Mouse (Mus musculus): ENCODE data around the gene Gse1. TPM values are rescaled to one million over a fixed set of nuclear protein-coding genes. Genes with fewer than 3 reads are reported as not detected.

Gse1 gene
- total and polyA plus RNA-seq, 2 experiments from 2014 or later: 15.9 to 48.2 TPM

DNA sequence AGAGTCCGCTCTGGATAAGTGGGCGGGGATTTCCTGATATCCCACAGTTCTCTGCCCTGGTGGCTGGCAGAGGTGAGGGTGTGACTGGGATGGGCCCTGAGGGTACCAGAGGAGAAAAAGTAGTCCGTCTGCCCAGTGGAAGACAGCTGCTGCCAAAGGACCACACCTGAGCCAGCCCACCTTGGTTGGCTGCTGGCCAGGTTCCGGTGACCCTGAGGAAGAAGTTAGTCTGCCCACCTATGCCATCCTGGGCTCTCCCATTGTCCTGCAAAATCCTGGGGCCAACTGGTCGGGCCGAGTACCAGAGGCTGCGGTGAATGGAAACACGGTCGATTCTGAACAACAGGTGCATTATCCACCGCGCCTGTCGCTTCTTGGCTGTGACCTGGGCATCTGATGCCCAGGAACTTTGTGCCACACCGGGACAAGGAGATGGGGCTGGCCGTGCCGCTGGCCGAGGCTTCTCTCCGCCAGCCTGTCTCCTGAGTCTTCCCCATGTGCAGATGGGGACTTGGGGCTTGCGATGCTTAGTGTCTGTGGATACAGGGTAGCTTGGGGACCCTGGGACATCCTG lies 326.3 kb downstream of the Gse1 start:
- 90% methylated on average over 18 of the region's 18 CpGs for WGBS
- DNase-seq: no peak
- peaks cover 55% of the 10 kb centered on the region for H3K4me1 ChIP-seq (ENCODE audit: insufficient read depth)
- H3K27ac ChIP-seq (ENCODE audit: low read depth, low read length): no peak overlapping the region
- H3K9me3 ChIP-seq (ENCODE audit: low read length): no peaks in the 10 kb centered on the region
- no peak overlapping the region for H3K4me3 ChIP-seq (ENCODE audit: low read depth, low read length)
- no peaks in the 10 kb centered on the region for H3K27me3 ChIP-seq (ENCODE audit: insufficient read depth, low read length)
- no peak overlapping the region for H3K4me2 ChIP-seq (ENCODE audit: low read depth)
- no peaks in the 10 kb centered on the region for H3K36me3 ChIP-seq (ENCODE audit: insufficient read depth)
- TF ChIP-seq CTCF (IDR thresholded peaks at IDR 0.05; ENCODE audit: low read depth): no peak
- H3K9ac ChIP-seq: no peak overlapping the region
- no peak for ATAC-seq

DNA sequence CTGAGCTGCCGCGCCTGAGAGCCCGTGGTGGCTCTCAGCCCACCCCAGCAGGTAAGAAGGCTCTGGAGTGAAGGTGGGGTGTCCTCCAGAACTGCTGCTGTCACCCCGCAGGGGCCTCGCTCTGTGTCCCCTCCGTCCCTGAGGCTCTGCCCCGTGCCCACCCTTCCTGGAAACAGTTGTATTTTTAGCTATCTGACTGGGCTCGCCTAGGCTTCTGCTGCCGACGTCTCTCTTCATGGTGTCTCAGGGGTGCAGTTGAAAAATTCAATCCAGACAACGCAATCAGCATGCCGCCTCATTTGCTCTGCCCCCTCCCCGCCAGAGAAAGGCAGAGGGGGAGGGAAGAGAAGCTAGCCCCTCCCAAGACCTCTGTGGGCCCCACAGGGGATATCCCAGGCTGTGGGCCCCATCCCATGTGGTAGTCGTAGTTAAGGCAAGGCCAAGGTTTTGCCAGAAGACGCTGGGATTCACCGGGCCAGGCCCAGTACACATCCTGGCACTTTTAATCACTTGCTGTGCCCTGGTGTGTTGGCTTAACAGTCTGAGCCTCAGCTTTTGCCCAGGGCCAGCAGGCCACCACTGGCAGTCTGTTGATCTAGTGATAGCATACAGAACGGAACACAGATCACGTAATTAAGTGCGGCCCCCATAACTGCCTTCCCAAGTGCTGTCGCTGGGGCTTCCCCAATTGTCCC lies 328.1 kb downstream of the Gse1 start:
- H3K27me3 ChIP-seq (ENCODE audit: insufficient read depth, low read length): no peaks in the 10 kb centered on the region
- H3K36me3 ChIP-seq (ENCODE audit: insufficient read depth): no peaks in the 10 kb centered on the region
- ATAC-seq: no peak
- peak overlapping the region; percentile 70 for H3K27ac ChIP-seq (ENCODE audit: low read depth, low read length)
- no peaks in the 10 kb centered on the region for H3K9me3 ChIP-seq (ENCODE audit: low read length)
- H3K9ac ChIP-seq: no peak overlapping the region
- TF ChIP-seq CTCF (IDR thresholded peaks at IDR 0.05; ENCODE audit: low read depth): no peak
- no peak overlapping the region for H3K4me2 ChIP-seq (ENCODE audit: low read depth)
- 47% methylated on average over 20 of the region's 20 CpGs for WGBS
- H3K4me3 ChIP-seq (ENCODE audit: low read depth, low read length): no peak overlapping the region
- H3K4me1 ChIP-seq (ENCODE audit: insufficient read depth): peaks cover 45% of the 10 kb centered on the region
- DNase-seq: no peak

DNA sequence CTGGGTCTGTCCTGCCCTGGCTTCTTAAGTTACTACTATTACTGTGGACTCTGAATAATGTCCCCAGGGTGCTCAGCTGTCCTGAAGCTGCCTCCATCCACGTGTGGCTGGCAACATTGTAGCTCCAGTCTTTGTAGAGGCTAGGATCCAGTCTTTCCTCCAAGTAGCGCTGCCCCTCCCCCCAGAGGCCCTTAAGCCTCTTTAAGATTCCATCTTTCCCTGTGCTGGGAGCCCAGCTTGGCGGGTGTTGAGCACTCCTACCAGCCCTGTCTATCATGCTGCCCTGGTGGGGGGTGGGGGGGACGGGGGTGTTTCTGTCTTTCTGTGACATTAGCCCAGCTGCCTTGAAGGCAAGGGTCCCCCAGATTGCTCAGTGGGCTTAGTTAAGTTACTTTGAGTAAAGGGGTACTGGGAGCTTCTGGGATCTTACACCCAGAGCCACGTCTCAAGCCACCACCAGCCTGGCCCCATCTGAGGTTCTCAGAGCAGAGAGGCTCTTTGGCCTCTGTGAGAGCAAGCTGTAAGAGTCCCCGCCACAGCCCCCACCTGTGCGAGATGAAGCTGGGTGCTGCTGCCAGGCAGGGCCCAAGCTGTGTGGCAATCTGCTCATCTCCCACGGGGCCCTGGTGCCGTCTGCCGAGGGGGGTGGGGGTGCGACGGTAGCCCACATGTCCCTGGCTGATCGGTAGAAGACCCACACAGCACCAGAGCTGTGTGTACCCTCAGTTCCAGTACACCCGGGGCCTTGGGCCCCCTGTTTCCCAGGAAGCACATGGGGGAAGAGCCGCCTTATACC lies 329.1 kb downstream of the Gse1 start:
- no peak overlapping the region for H3K4me3 ChIP-seq (ENCODE audit: low read depth, low read length)
- ATAC-seq: peak; percentile 72
- H3K27me3 ChIP-seq (ENCODE audit: insufficient read depth, low read length): no peaks in the 10 kb centered on the region
- peaks cover 35% of the 10 kb centered on the region for H3K4me1 ChIP-seq (ENCODE audit: insufficient read depth)
- no peaks in the 10 kb centered on the region for H3K36me3 ChIP-seq (ENCODE audit: insufficient read depth)
- peak overlapping the region; percentile 69 for H3K27ac ChIP-seq (ENCODE audit: low read depth, low read length)
- H3K9me3 ChIP-seq (ENCODE audit: low read length): no peaks in the 10 kb centered on the region
- no peak overlapping the region for H3K9ac ChIP-seq
- 0 out of 2 replicates have a peak overlapping the region, but pooled peaks have one; percentile 2 for H3K4me2 ChIP-seq (ENCODE audit: low read depth)
- peak; percentile 82 for DNase-seq
- WGBS: 34% methylated on average over 15 of the region's 15 CpGs
- TF ChIP-seq CTCF (IDR thresholded peaks at IDR 0.05; ENCODE audit: low read depth): no peak

DNA sequence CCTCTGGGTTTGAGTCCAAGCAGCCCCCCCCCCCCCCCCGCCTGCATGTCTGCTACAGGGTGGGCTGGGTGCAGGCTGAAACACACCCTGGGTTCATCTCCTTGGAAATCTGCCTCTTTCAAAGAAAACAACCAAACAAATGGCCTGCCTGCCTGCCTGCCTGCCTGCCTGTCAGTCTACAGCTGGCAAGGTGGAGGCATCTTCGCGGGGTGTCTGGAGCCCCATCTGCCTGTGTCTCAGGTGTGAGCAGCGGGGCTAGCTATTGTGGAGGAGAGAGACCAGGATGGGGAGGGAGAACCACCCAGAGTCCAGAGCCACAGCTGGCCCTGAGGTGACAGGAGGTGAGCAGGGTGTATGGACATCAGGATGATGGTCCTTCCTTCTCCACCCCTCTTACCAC lies 329.9 kb downstream of the Gse1 start:
- Histone ChIP-seq H3K27ac (ENCODE audit: low read depth, low read length) (peak overlapping the region; percentile 69), H3K9ac (no peak overlapping the region), H3K4me3 (ENCODE audit: low read depth, low read length) (no peak overlapping the region), H3K4me1 (ENCODE audit: insufficient read depth) (peaks cover 36% of the 10 kb centered on the region), H3K36me3 (ENCODE audit: insufficient read depth) (no peaks in the 10 kb centered on the region), H3K27me3 (ENCODE audit: insufficient read depth, low read length) (no peaks in the 10 kb centered on the region), H3K4me2 (ENCODE audit: low read depth) (no peak overlapping the region), H3K9me3 (ENCODE audit: low read length) (no peaks in the 10 kb centered on the region)
- TF ChIP-seq CTCF (IDR thresholded peaks at IDR 0.05; ENCODE audit: low read depth): no peak
- no peak for DNase-seq
- WGBS: 47% methylated on average over 4 of the region's 4 CpGs
- ATAC-seq: no peak

DNA sequence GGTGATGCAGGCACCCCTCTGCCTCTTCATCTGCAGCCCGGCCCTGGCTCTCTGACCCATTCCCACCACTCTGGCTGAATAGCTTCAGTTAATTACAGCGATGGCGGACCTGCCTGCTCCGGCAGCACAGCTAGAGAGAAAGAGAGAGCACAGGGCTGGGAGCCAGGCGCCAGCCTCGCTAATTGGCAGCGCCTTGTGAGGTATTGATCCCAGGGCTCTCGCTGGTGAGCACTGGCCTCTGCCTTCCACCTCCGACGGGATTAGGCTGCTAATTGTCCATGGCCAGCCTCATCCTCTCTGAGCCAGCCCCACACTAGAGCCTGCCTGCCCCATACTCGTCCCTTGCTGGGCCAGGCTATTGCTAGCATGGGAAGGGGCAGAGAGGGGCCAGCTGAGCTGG lies 331.4 kb downstream of the Gse1 start:
- Histone ChIP-seq H3K4me3 (ENCODE audit: low read depth, low read length) (no peak overlapping the region), H3K4me2 (ENCODE audit: low read depth) (no peak overlapping the region), H3K27ac (ENCODE audit: low read depth, low read length) (no peak overlapping the region), H3K36me3 (ENCODE audit: insufficient read depth) (no peaks in the 10 kb centered on the region), H3K9ac (no peak overlapping the region), H3K27me3 (ENCODE audit: insufficient read depth, low read length) (no peaks in the 10 kb centered on the region), H3K9me3 (ENCODE audit: low read length) (no peaks in the 10 kb centered on the region), H3K4me1 (ENCODE audit: insufficient read depth) (peaks cover 44% of the 10 kb centered on the region)
- no peak for TF ChIP-seq CTCF (IDR thresholded peaks at IDR 0.05; ENCODE audit: low read depth)
- peak; percentile 65 for DNase-seq
- 0 out of 2 replicates have a peak, but pooled peaks have one; percentile 7 for ATAC-seq
- 21% methylated on average over 11 of the region's 11 CpGs for WGBS

DNA sequence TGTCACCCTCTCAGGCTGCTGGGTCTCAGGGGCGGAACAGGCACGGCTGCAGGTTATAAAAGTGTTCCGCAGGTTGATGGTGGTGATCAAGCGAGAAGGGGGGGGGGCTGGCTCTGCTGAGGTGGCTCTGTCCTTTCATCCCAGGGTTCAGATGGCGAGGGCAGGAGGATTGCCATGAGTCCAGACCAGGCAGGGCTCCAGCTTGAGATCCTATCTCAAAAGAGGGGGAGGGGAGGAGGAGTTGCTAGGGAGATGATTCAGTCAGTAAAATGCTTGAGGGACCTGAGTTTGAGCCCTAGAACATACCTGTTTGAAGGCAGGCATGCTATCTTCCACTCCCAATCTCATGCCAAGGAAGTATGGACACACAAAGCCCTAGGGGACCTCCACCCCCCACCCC lies 332.3 kb downstream of the Gse1 start:
- DNase-seq (no peak), ATAC-seq (no peak)
- Histone ChIP-seq H3K27me3 (ENCODE audit: insufficient read depth, low read length) (no peaks in the 10 kb centered on the region), H3K4me1 (ENCODE audit: insufficient read depth) (peaks cover 44% of the 10 kb centered on the region), H3K9me3 (ENCODE audit: low read length) (no peaks in the 10 kb centered on the region), H3K4me3 (ENCODE audit: low read depth, low read length) (no peak overlapping the region), H3K4me2 (ENCODE audit: low read depth) (no peak overlapping the region), H3K9ac (no peak overlapping the region), H3K27ac (ENCODE audit: low read depth, low read length) (no peak overlapping the region; the same call in 1 of the 2 replicates), H3K36me3 (ENCODE audit: insufficient read depth) (no peaks in the 10 kb centered on the region)
- no peak for TF ChIP-seq CTCF (IDR thresholded peaks at IDR 0.05; ENCODE audit: low read depth)
- 84% methylated on average over 5 of the region's 5 CpGs for WGBS
